Mouse (Mus musculus): ENCODE measurements around the gene March2.

GRCm38 (mm10) chr17:33755418-33756107 is 37.1 kb upstream of the March2 start:
- TF ChIP-seq CTCF (IDR thresholded peaks at IDR 0.05; ENCODE audit: borderline replicate concordance, extremely low read depth, insufficient read depth, insufficient read length) (no peak), POLR2A (IDR thresholded peaks at IDR 0.05; ENCODE audit: borderline replicate concordance, extremely low read depth, insufficient read depth, insufficient read length, poor library complexity, severe bottlenecking) (no peak)

Measured in brain, embryonic 14.5 days (tissue).